Mouse (Mus musculus) liver, embryonic 16.5 days (tissue): ENCODE results near the gene Il21r. TPM values are rescaled to one million over a fixed set of nuclear protein-coding genes. Genes with fewer than 3 reads are reported as not detected.
A peak's percentile ranks its signal among the peaks of the same experiment; 100 is the strongest.

Experiments used
- ATAC-seq: fragments of 200-750 bp; cut with Nextera tagmentation; 2 replicates; pipeline ENCODE4 v1.8.0; 2017; ENCODE audit warnings: low read depth, mild to moderate bottlenecking, moderate number of reproducible peaks, moderate library complexity
- H3K27ac ChIP-seq: fragments of 300-500 bp; sonication (generic); 2 replicates; pipeline ENCODE4 v1.5.1; 2014; ENCODE audit warnings: mild to moderate bottlenecking, low read length
- H3K27me3 ChIP-seq: fragments of 300-500 bp; sonication (generic); 2 replicates; pipeline ENCODE4 v1.6.1; 2014; ENCODE audit warnings: low read depth, low read length, mixed read lengths; ENCODE audit not compliant: control insufficient read depth, insufficient read depth
- H3K36me3 ChIP-seq: fragments of 300-500 bp; sonication (generic); 2 replicates; pipeline ENCODE4 v1.6.1; 2014; ENCODE audit warnings: mild to moderate bottlenecking; ENCODE audit not compliant: control insufficient read depth, insufficient read depth
- H3K4me1 ChIP-seq: fragments of 300-500 bp; sonication (generic); 2 replicates; pipeline ENCODE4 v1.6.1; 2014; ENCODE audit warnings: low read depth, low read length, mixed read lengths; ENCODE audit not compliant: control insufficient read depth
- H3K4me2 ChIP-seq: fragments of 300-500 bp; sonication (generic); 2 replicates; pipeline ENCODE4 v1.6.1; 2014; ENCODE audit warnings: low read depth, low read length, mixed read lengths
- H3K4me3 ChIP-seq: fragments of 300-500 bp; sonication (generic); 2 replicates; pipeline ENCODE4 v1.5.1; 2014; ENCODE audit warnings: low read depth, mild to moderate bottlenecking, low read length
- H3K9ac ChIP-seq: fragments of 300-500 bp; sonication (generic); 2 replicates; pipeline ENCODE4 v1.6.1; 2014; ENCODE audit warnings: low read depth, low read length
- H3K9me3 ChIP-seq: fragments of 300-500 bp; sonication (generic); replicated peaks from 2 replicates; pipeline ENCODE4 v1.6.1; 2016; ENCODE audit warnings: low read length; ENCODE audit not compliant: control insufficient read depth
- WGBS: fragments of 180-500 bp; shearing (Covaris S2); extraction: QIAGEN DNeasy Blood & Tissue Kit; methylation state at CpG from one replicate; pipeline ENCODE4 v1.1.7; 2014; ENCODE audit not compliant: insufficient replicate concordance; 5-methylcytosine and 5-hydroxymethylcytosine counted together
- polyA plus RNA-seq: library from polyadenylated mRNA; unstranded; fragments of >200 nt; fragmentation: Nextera tagmentation; extraction: Ambion mirVana; gene quantifications from 2 replicates; pipeline ENCODE4 v1.2.1, GENCODE M21; 2015

The Il21r gene
- polyA plus RNA-seq, 1 experiment from 2014 or later = 1.0 TPM

GRCm38 (mm10) chr7:125568888-125569287 is 34.3 kb upstream of the Il21r start:
- H3K9me3 ChIP-seq = no peaks in the 10 kb centered on the region
- peaks cover 2% of the 10 kb centered on the region; the same call in 1 of the 2 replicates for H3K4me1 ChIP-seq
- WGBS = 62% methylated on average over 8 of the region's 8 CpGs
- no peak for ATAC-seq
- no peak overlapping the region for H3K27ac ChIP-seq
- H3K4me3 ChIP-seq = no peak overlapping the region
- no peak overlapping the region for H3K4me2 ChIP-seq
- peaks cover 6% of the 10 kb centered on the region for H3K36me3 ChIP-seq
- no peak overlapping the region for H3K9ac ChIP-seq
- H3K27me3 ChIP-seq = no peaks in the 10 kb centered on the region

- peaks cover 6% of the 10 kb centered on the region for H3K36me3 ChIP-seq
- no peak for ATAC-seq
- WGBS = 78% methylated on average over 19 of the region's 19 CpGs
- H3K9ac ChIP-seq = no peak overlapping the region
- no peak overlapping the region for H3K4me2 ChIP-seq
- H3K27me3 ChIP-seq = no peaks in the 10 kb centered on the region
- H3K4me3 ChIP-seq = no peak overlapping the region
- H3K4me1 ChIP-seq = peaks cover 2% of the 10 kb centered on the region
- no peak overlapping the region for H3K27ac ChIP-seq
- no peaks in the 10 kb centered on the region for H3K9me3 ChIP-seq
Measured at GRCm38 (mm10) chr7:125571891-125572290, 31.3 kb upstream of the Il21r start.

- no peak for ATAC-seq
- peaks cover 2% of the 10 kb centered on the region for H3K36me3 ChIP-seq
- WGBS = 75% methylated on average over 6 of the region's 6 CpGs
Measured at GRCm38 (mm10) chr7:125572737-125573136, 30.5 kb upstream of the Il21r start.

GRCm38 (mm10) chr7:125573849-125574248 is 29.4 kb upstream of the Il21r start:
- Histone ChIP-seq H3K9me3 (no peaks in the 10 kb centered on the region), H3K27me3 (no peaks in the 10 kb centered on the region), H3K4me2 (no peak overlapping the region), H3K4me3 (no peak overlapping the region), H3K4me1 (peaks cover 15% of the 10 kb centered on the region), H3K27ac (no peak overlapping the region), H3K9ac (no peak overlapping the region), H3K36me3 (peaks cover 2% of the 10 kb centered on the region)
- ATAC-seq = no peak
- WGBS = 33% methylated on average over 2 of the region's 2 CpGs

More at GRCm38 (mm10) chr7:125572737-125573136, 30.5 kb upstream of the Il21r start:
- H3K4me1 ChIP-seq = peaks cover 11% of the 10 kb centered on the region
- no peaks in the 10 kb centered on the region for H3K27me3 ChIP-seq
- no peak overlapping the region for H3K4me2 ChIP-seq
- no peak overlapping the region for H3K27ac ChIP-seq
- no peak overlapping the region for H3K4me3 ChIP-seq
- H3K9me3 ChIP-seq = no peaks in the 10 kb centered on the region
- H3K9ac ChIP-seq = no peak overlapping the region

GRCm38 (mm10) chr7:125574832-125575231 is 28.4 kb upstream of the Il21r start:
- Histone ChIP-seq H3K4me2 (no peak overlapping the region), H3K36me3 (no peaks in the 10 kb centered on the region; the same call in none of the 2 replicates), H3K27ac (no peak overlapping the region), H3K27me3 (no peaks in the 10 kb centered on the region), H3K4me3 (no peak overlapping the region), H3K4me1 (peaks cover 15% of the 10 kb centered on the region), H3K9me3 (no peaks in the 10 kb centered on the region), H3K9ac (no peak overlapping the region)
- no peak for ATAC-seq
- WGBS = 46% methylated on average over 3 of the region's 3 CpGs

- Histone ChIP-seq H3K27me3 (peaks cover 1% of the 10 kb centered on the region; the same call in 1 of the 2 replicates), H3K9me3 (no peaks in the 10 kb centered on the region), H3K4me1 (peaks cover 16% of the 10 kb centered on the region), H3K36me3 (no peaks in the 10 kb centered on the region; the same call in none of the 2 replicates), H3K9ac (no peak overlapping the region), H3K4me3 (no peak overlapping the region), H3K27ac (no peak overlapping the region), H3K4me2 (no peak overlapping the region)
- ATAC-seq = no peak
- WGBS = 65% methylated on average over 16 of the region's 16 CpGs
Measured at GRCm38 (mm10) chr7:125575738-125576540, 27.3 kb upstream of the Il21r start.

- ATAC-seq = no peak
- Histone ChIP-seq H3K27ac (peak overlapping the region; percentile 55; the same call in 1 of the 2 replicates), H3K4me1 (peaks cover 23% of the 10 kb centered on the region), H3K4me3 (no peak overlapping the region), H3K27me3 (peaks cover 2% of the 10 kb centered on the region; the same call in 1 of the 2 replicates), H3K9ac (no peak overlapping the region), H3K9me3 (no peaks in the 10 kb centered on the region), H3K36me3 (no peaks in the 10 kb centered on the region; the same call in 1 of the 2 replicates), H3K4me2 (no peak overlapping the region)
- WGBS = 65% methylated on average over 7 of the region's 7 CpGs
Measured at GRCm38 (mm10) chr7:125576982-125577381, 26.2 kb upstream of the Il21r start.

GRCm38 (mm10) chr7:125577486-125578088 is 25.6 kb upstream of the Il21r start:
- H3K36me3 ChIP-seq = no peaks in the 10 kb centered on the region; the same call in 1 of the 2 replicates
- no peak overlapping the region for H3K4me2 ChIP-seq
- no peaks in the 10 kb centered on the region for H3K9me3 ChIP-seq
- peak overlapping the region; percentile 55 for H3K27ac ChIP-seq
- no peak overlapping the region for H3K9ac ChIP-seq
- H3K4me1 ChIP-seq = peaks cover 23% of the 10 kb centered on the region
- H3K4me3 ChIP-seq = no peak overlapping the region
- 46% methylated on average over 11 of the region's 11 CpGs for WGBS
- peaks cover 2% of the 10 kb centered on the region; the same call in 1 of the 2 replicates for H3K27me3 ChIP-seq
- ATAC-seq = peak; percentile 58

- H3K9me3 ChIP-seq = no peaks in the 10 kb centered on the region
- H3K9ac ChIP-seq = no peak overlapping the region
- ATAC-seq = no peak
- peaks cover 23% of the 10 kb centered on the region for H3K4me1 ChIP-seq
- no peak overlapping the region for H3K27ac ChIP-seq
- H3K36me3 ChIP-seq = no peaks in the 10 kb centered on the region; the same call in 1 of the 2 replicates
- peaks cover 2% of the 10 kb centered on the region; the same call in 1 of the 2 replicates for H3K27me3 ChIP-seq
- WGBS = 50% methylated on average over 3 of the region's 3 CpGs
- H3K4me2 ChIP-seq = no peak overlapping the region
- H3K4me3 ChIP-seq = no peak overlapping the region
Measured at GRCm38 (mm10) chr7:125578106-125578505, 25.1 kb upstream of the Il21r start.
